Mouse (Mus musculus) MEL (cell line): ENCODE data around the gene Prkch. TPM values are rescaled to one million over a fixed set of nuclear protein-coding genes. Genes with fewer than 3 reads are reported as not detected.

Experiments used
- DNase-seq: peaks from one replicate; pipeline ENCODE4 v3.0.0; 2011; ENCODE audit warnings: low read depth, low spot score
- H3K27ac ChIP-seq: 2 replicates; pipeline ENCODE4 v1.5.1; 2012; ENCODE audit warnings: low read depth, mild to moderate bottlenecking, control low read depth, low read length, moderate library complexity; ENCODE audit not compliant: control insufficient read depth
- H3K27me3 ChIP-seq, 2 experiments: fragments of 150-350 bp in 1 of 2; sonication (generic) in 1 of 2; 2 replicates each; pipeline ENCODE4 v1.6.1; 2012; ENCODE audit warnings: low read length in 2 of 2, mild to moderate bottlenecking in 2 of 2, improper control_type of control experiment in 1 of 2, moderate library complexity in 1 of 2; ENCODE audit not compliant: insufficient read depth in 2 of 2, control insufficient read depth in 1 of 2
- H3K36me3 ChIP-seq, 2 experiments: 2 replicates each; pipeline ENCODE4 v1.6.1; 2012 to 2014; ENCODE audit warnings: low read length in 2 of 2, improper control_type of control experiment in 1 of 2, inconsistent platforms in 1 of 2, mild to moderate bottlenecking in 1 of 2; ENCODE audit not compliant: insufficient read depth in 2 of 2, control insufficient read depth in 1 of 2
- H3K4me1 ChIP-seq, 2 experiments: fragments of 150-350 bp in 1 of 2; sonication (generic) in 1 of 2; 2 replicates each; pipeline ENCODE4 v1.6.1; 2012; ENCODE audit warnings: low read length in 2 of 2, improper control_type of control experiment in 1 of 2, mild to moderate bottlenecking in 1 of 2; ENCODE audit not compliant: insufficient read depth in 2 of 2, control insufficient read depth in 1 of 2
- H3K4me3 ChIP-seq, 2 experiments: fragments of 150-350 bp in 1 of 2; sonication (generic) in 1 of 2; 2 replicates each; pipeline ENCODE4 v1.5.1; 2012; ENCODE audit warnings: low read depth in 2 of 2, low read length in 2 of 2, mild to moderate bottlenecking in 2 of 2, moderate library complexity in 2 of 2, control low read depth in 1 of 2, improper control_type of control experiment in 1 of 2; ENCODE audit not compliant: control insufficient read depth in 1 of 2, insufficient read depth in 1 of 2
- H3K79me2 ChIP-seq: 2 replicates; pipeline ENCODE4 v1.6.1; 2012; ENCODE audit warnings: mild to moderate bottlenecking, low read length, moderate library complexity; ENCODE audit not compliant: control insufficient read depth, poor library complexity, insufficient read depth
- H3K9ac ChIP-seq: 2 replicates; pipeline ENCODE4 v1.6.1; 2012; ENCODE audit warnings: low read depth, mild to moderate bottlenecking, control low read depth, low read length, moderate library complexity; ENCODE audit not compliant: control insufficient read depth, poor library complexity, severe bottlenecking
- H3K9me3 ChIP-seq: fragments of 150-350 bp; sonication (generic); replicated peaks from 2 replicates; pipeline ENCODE4 v1.6.1; 2012; ENCODE audit warnings: mild to moderate bottlenecking, low read length, improper control_type of control experiment, moderate library complexity; ENCODE audit not compliant: insufficient read depth
- BHLHE40 ChIP-seq: IDR thresholded peaks from 2 replicates; pipeline ENCODE4 v1.6.1; 2012; ENCODE audit warnings: low read depth, mild to moderate bottlenecking, inconsistent platforms, low read length, improper control_type of control experiment, borderline replicate concordance
- CHD1 ChIP-seq: IDR thresholded peaks from 2 replicates; pipeline ENCODE4 v1.6.1; 2012; ENCODE audit warnings: low read depth, mild to moderate bottlenecking, inconsistent platforms, low read length, improper control_type of control experiment
- CTCF ChIP-seq, 3 experiments: IDR thresholded peaks in 2 of 3; conservative IDR thresholded peaks in 1 of 3; 2 replicates each; pipeline ENCODE4 v1.5.1; 2011 to 2012; ENCODE audit warnings: low read length in 3 of 3, low read depth in 2 of 3, mild to moderate bottlenecking in 2 of 3, improper control_type of control experiment in 1 of 3, inconsistent platforms in 1 of 3, mixed read lengths in 1 of 3, moderate library complexity in 1 of 3; ENCODE audit not compliant: control insufficient read depth in 1 of 3, insufficient read depth in 1 of 3, poor library complexity in 1 of 3, severe bottlenecking in 1 of 3
- E2F4 ChIP-seq: IDR thresholded peaks from 2 replicates; pipeline ENCODE4 v1.6.1; 2011; ENCODE audit warnings: low read depth, low read length, improper control_type of control experiment, borderline replicate concordance
- EP300 ChIP-seq, 2 experiments: IDR thresholded peaks; 2 replicates each; pipeline ENCODE4 v1.6.1; 2011; ENCODE audit warnings: improper control_type of control experiment in 2 of 2, low read length in 2 of 2, low read depth in 1 of 2, mild to moderate bottlenecking in 1 of 2
- GATA1 ChIP-seq: IDR thresholded peaks from 2 replicates; pipeline ENCODE4 v1.6.1; 2011; ENCODE audit warnings: low read depth, low read length, improper control_type of control experiment
- HCFC1 ChIP-seq: IDR thresholded peaks from 2 replicates; pipeline ENCODE4 v1.6.1; 2012; ENCODE audit warnings: low read depth, mild to moderate bottlenecking, inconsistent platforms, low read length, improper control_type of control experiment, moderate library complexity
- JUND ChIP-seq: IDR thresholded peaks from 2 replicates; pipeline ENCODE4 v1.6.1; 2011; ENCODE audit warnings: low read depth, mild to moderate bottlenecking, improper control_type of control experiment, low read length
- KAT2A ChIP-seq: conservative IDR thresholded peaks from 2 replicates; pipeline ENCODE4 v1.6.1; 2012; ENCODE audit warnings: low read depth, low read length, improper control_type of control experiment, inconsistent platforms
- MAZ ChIP-seq: IDR thresholded peaks from 2 replicates; pipeline ENCODE4 v1.6.1; 2012; ENCODE audit warnings: low read depth, mild to moderate bottlenecking, inconsistent platforms, low read length, improper control_type of control experiment
- MXI1 ChIP-seq: IDR thresholded peaks from 2 replicates; pipeline ENCODE4 v1.6.1; 2011; ENCODE audit warnings: mild to moderate bottlenecking, low read depth, low read length, improper control_type of control experiment
- MYB ChIP-seq: IDR thresholded peaks from 2 replicates; pipeline ENCODE4 v1.6.1; 2011; ENCODE audit warnings: mild to moderate bottlenecking, low read depth, low read length, improper control_type of control experiment
- MYC ChIP-seq: IDR thresholded peaks from 2 replicates; pipeline ENCODE4 v1.6.1; 2011; ENCODE audit warnings: low read depth, mild to moderate bottlenecking, low read length, improper control_type of control experiment, moderate library complexity
- POLR2A ChIP-seq, 2 experiments: IDR thresholded peaks; 2 replicates each; pipeline ENCODE4 v1.6.1; 2011 to 2012; ENCODE audit warnings: low read length in 2 of 2, mild to moderate bottlenecking in 2 of 2, control low read depth in 1 of 2, improper control_type of control experiment in 1 of 2, low read depth in 1 of 2, moderate library complexity in 1 of 2; ENCODE audit not compliant: control insufficient read depth in 1 of 2, insufficient read depth in 1 of 2, poor library complexity in 1 of 2
- RCOR1 ChIP-seq: IDR thresholded peaks from 2 replicates; pipeline ENCODE4 v1.6.1; 2012; ENCODE audit warnings: low read depth, mild to moderate bottlenecking, inconsistent platforms, low read length, improper control_type of control experiment
- SIN3A ChIP-seq: IDR thresholded peaks from 2 replicates; pipeline ENCODE4 v1.6.1; 2012; ENCODE audit warnings: low read length, improper control_type of control experiment, inconsistent platforms
- SMC3 ChIP-seq: IDR thresholded peaks from 2 replicates; pipeline ENCODE4 v1.6.1; 2011; ENCODE audit warnings: low read depth, low read length, improper control_type of control experiment
- TAL1 ChIP-seq: IDR thresholded peaks from 2 replicates; pipeline ENCODE4 v1.6.1; 2012; ENCODE audit warnings: mild to moderate bottlenecking, inconsistent platforms, low read length, moderate library complexity, mixed read lengths
- TBP ChIP-seq: IDR thresholded peaks from 2 replicates; pipeline ENCODE4 v1.8.0; 2011; ENCODE audit warnings: low read depth, low read length, improper control_type of control experiment
- UBTF ChIP-seq: IDR thresholded peaks from 2 replicates; pipeline ENCODE4 v1.6.1; 2012; ENCODE audit warnings: low read depth, mild to moderate bottlenecking, inconsistent platforms, low read length, improper control_type of control experiment, moderate library complexity, borderline replicate concordance; ENCODE audit not compliant: insufficient read depth
- USF2 ChIP-seq, 2 experiments: IDR thresholded peaks; 2 replicates each; pipeline ENCODE4 v1.6.1; 2011 to 2012; ENCODE audit warnings: improper control_type of control experiment in 2 of 2, low read length in 2 of 2, borderline replicate concordance in 1 of 2, inconsistent platforms in 1 of 2, low read depth in 1 of 2, mild to moderate bottlenecking in 1 of 2; ENCODE audit not compliant: insufficient read depth in 1 of 2
- ZC3H11A ChIP-seq: IDR thresholded peaks from 2 replicates; pipeline ENCODE4 v1.6.1; 2012; ENCODE audit warnings: low read depth, mild to moderate bottlenecking, inconsistent platforms, low read length, improper control_type of control experiment
- ZMIZ1 ChIP-seq: IDR thresholded peaks from 2 replicates; pipeline ENCODE4 v1.6.1; 2012; ENCODE audit warnings: low read depth, mild to moderate bottlenecking, inconsistent platforms, low read length, improper control_type of control experiment, moderate library complexity
- polyA plus RNA-seq, 2 experiments: library from polyadenylated mRNA; stranded (reverse) in 1 of 2; unstranded in 1 of 2; fragments of >175 nt in 1 of 2; fragments of >200 nt in 1 of 2; gene quantifications; 2 replicates each; pipeline versions ENCODE4 v1.2.1 to v1.2.4; 2012; ENCODE audit warnings: low replicate concordance in 2 of 2, low read depth in 1 of 2; ENCODE audit not compliant: insufficient read length in 2 of 2, insufficient read depth in 1 of 2, missing spikeins in 1 of 2
- total RNA-seq: library from RNA; depleted of rRNA; stranded (reverse); fragments of 300-350 nt; gene quantifications from 2 replicates; pipeline ENCODE4 v1.2.3, GENCODE M21; 2012

The Prkch gene
- total and polyA plus RNA-seq, 3 experiments, result not detected

- H3K4me1 ChIP-seq, result no peaks in the 10 kb centered on the region
- H3K9me3 ChIP-seq, result no peaks in the 10 kb centered on the region
- H3K27ac ChIP-seq, result no peak overlapping the region
- no peak for DNase-seq
- no peak for TF ChIP-seq MYB
- no peak for TF ChIP-seq CHD1
- no peak for TF ChIP-seq MXI1
- no peak for TF ChIP-seq BHLHE40
- no peak for TF ChIP-seq ZC3H11A
- TF ChIP-seq MAZ, result no peak
- no peak for TF ChIP-seq TBP
- TF ChIP-seq RCOR1, result no peak
- TF ChIP-seq UBTF, result no peak
- no peak for TF ChIP-seq CTCF (IDR thresholded peaks at IDR 0.05 in 2 of 3, conservative IDR thresholded peaks at IDR 0.05 in 1 of 3; ENCODE audit: control insufficient read depth in 1 of 3, insufficient read depth in 1 of 3, low read depth in 2 of 3, low read length in 3 of 3, poor library complexity in 1 of 3, severe bottlenecking in 1 of 3)
- no peak for TF ChIP-seq MYC
- TF ChIP-seq JUND, result no peak
- no peak for TF ChIP-seq KAT2A
- TF ChIP-seq E2F4, result no peak
- TF ChIP-seq HCFC1, result no peak
- no peak for TF ChIP-seq SMC3
- no peak for TF ChIP-seq POLR2A (IDR thresholded peaks at IDR 0.05; ENCODE audit: control insufficient read depth in 1 of 2, insufficient read depth in 1 of 2, low read depth in 1 of 2, low read length in 2 of 2, poor library complexity in 1 of 2)
- TF ChIP-seq TAL1, result no peak
- no peak for TF ChIP-seq EP300 (IDR thresholded peaks at IDR 0.05; ENCODE audit: low read depth in 1 of 2, low read length in 2 of 2)
- TF ChIP-seq, all 39 proteins: peak for 0
- no peaks in the 10 kb centered on the region for H3K27me3 ChIP-seq
- no peak overlapping the region for H3K9ac ChIP-seq
- H3K79me2 ChIP-seq, result no peaks in the 10 kb centered on the region
- no peaks in the 10 kb centered on the region for H3K36me3 ChIP-seq
- no peak overlapping the region for H3K4me3 ChIP-seq
These were observed 56.6 kb downstream of the Prkch start for GRCm38 (mm10) chr12:73641183-73641582.

GRCm38 (mm10) chr12:73645216-73645615 lies 60.6 kb downstream of the Prkch start:
- no peak overlapping the region for H3K4me3 ChIP-seq
- no peak overlapping the region for H3K27ac ChIP-seq
- H3K36me3 ChIP-seq, result no peaks in the 10 kb centered on the region
- H3K9me3 ChIP-seq, result no peaks in the 10 kb centered on the region
- TF ChIP-seq ZMIZ1, result no peak
- TF ChIP-seq SIN3A, result no peak
- no peak for TF ChIP-seq USF2 (IDR thresholded peaks at IDR 0.05; ENCODE audit: borderline replicate concordance in 1 of 2, insufficient read depth in 1 of 2, low read depth in 1 of 2, low read length in 2 of 2)
- TF ChIP-seq GATA1, result no peak
- TF ChIP-seq UBTF, result no peak
- TF ChIP-seq MAZ, result no peak
- TF ChIP-seq BHLHE40, result no peak
- H3K4me1 ChIP-seq, result no peaks in the 10 kb centered on the region
- H3K9ac ChIP-seq, result no peak overlapping the region
- DNase-seq, result no peak
- no peaks in the 10 kb centered on the region for H3K79me2 ChIP-seq
- H3K27me3 ChIP-seq, result no peaks in the 10 kb centered on the region
